Mouse (Mus musculus): ENCODE data around the gene Mms22l. TPM values are rescaled to one million over a fixed set of nuclear protein-coding genes. Genes with fewer than 3 reads are reported as not detected.
A peak's percentile ranks its signal among the peaks of the same experiment; 100 is the strongest.
"Not testable (repeated sequence)": the region's sequence is repeated elsewhere in the genome, so short reads cannot be mapped to it uniquely, and the experiment has no call there.

Mms22l gene
- 1 to 10 TPM; 2.6 to 5.8 (median 3.4) TPM for total RNA-seq (2022)

DNA sequence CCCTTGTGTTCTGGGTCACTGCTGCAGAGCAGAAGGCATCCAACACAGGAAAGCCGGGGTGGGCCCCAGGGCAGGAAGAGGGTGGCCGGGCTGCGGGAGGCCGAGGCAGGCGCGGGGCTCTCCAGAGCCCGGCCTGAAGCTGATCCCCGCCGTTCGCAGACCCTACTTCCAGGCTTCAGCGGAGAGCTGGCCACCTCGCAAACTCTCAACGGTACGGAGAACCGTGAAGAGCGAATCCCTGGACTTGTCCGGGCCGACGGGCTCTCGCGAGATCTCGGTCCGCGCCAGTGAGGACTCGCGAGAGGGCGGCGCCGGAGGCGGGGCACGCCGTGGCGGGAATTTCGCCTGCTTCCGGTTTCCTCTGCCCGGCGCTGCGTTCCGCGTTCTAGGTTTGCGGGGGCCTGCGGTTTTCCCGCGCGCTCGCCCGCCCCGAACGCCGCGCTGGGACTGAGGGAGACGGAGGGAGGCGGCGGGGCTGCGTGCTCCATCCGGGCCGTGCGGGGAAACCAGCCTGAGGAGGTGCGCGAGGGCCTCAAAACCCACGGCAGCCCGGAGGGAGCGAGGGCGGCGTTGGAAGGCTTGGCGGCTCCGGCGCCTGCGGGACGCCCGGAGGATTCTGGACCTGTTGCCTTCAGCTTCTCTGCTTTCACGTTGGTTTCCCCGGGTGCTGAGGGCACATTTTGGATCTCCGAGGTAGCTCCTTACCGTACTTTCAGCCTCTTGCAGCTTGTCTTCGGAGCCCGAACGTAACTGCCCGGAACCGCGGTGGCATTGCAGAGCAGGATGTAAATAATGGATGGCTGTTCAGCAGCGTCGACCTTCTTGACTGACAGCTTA, at the start of gene Mms22l:
Gene Mms22l, plus strand, starts transcription at position 336 of the 837 bp plus-strand sequence.
- DNase-seq = peak; percentile 86

DNA sequence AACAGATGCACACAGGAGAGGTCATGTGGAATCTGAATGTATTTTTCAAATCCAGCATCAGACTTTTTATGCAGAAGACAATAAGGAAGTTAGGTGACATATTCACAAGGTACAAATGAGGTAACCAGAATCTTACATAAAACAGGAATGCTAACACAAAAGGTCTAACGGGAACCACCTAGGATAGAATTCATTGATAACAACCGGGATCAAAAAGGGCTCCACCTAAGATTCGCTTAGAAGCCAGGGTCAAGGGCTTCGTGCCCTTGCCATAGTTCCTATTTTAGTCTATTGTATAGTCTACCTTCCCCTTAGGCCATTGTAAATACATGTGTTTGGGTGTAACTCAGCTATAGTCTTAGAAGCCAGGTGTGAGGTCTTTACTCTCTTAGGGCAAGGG, 12.2 kb upstream of the Mms22l start:
- not testable (repeated sequence) for DNase-seq

DNA sequence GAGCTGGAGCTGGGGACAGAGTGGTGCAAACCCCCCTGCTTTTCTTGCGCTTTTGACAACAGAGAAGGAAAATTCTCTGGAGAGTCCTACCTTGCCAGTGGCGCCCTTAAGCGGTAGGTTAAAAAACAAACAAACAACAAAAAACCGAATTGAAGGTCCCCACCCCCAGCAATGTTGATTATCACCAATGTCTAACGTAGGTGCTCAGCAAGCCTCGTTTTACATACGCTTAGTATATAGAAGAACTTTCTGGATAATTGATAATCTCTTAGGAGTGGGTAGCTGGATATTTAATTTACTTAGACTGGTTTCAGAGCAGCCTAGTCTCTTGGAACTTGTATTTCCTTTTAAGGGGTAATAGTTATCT, 685 bp downstream of the Mms22l start:
- DNase-seq = no peak

DNA sequence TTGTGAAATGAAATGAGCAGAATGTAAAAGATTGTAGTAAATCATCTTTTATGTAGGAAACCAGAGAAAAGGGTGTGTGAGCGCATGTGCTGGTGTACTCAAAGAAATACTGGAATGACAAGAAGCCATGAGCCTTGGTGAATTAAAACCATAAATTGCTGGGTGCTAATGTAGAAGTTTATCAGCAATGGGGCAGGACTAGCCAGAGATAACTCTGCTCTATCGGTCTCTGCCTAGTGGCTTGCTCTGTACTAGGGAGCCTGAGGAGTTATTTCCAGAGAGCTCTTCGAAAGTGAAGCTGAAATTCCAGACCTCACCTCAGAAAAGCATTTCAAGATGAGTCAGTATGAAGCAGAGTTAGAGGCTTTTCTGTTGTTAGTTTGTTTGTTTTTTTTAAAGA, 12.9 kb downstream of the Mms22l start:
- no peak for DNase-seq

DNA sequence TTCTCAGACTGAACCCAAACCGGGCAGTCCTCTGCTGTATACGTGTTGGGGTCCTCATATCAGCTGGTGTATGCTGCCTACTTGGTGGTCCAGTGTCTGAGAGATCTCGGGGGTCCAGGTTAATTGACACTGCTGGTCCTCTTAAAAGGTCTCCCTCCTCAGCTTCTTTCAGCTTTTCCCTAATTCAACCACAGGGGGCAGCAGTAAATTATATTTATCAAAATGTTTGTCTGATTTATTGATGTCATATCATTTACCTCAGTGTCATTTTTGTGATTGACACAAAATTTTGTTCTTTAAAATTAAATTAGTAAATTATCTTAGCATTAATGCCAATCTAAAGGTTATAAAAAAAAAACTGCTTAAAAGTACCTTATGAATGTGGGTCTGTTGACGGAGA, 40.7 kb downstream of the Mms22l start:
- DNase-seq = no peak

DNA sequence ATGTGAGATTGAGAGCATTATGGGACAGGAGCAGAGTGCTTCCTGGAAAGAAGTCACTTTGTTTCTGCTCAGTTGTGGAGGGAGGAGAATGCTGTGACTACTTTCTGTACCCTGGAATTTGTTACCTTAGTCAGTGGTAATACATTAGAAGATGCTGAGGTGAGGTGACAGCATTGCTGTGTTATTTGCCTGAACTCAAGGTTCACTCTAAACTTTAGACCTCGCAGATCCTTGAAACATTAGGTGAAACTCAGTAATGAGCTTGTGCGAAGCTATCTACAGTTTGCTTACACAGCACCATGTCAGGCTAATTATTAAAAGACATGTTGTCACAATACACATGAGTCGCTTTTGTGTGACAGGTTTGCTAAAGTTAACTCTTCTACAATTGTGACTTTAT, 47.2 kb downstream of the Mms22l start:
- no peak for DNase-seq

DNA sequence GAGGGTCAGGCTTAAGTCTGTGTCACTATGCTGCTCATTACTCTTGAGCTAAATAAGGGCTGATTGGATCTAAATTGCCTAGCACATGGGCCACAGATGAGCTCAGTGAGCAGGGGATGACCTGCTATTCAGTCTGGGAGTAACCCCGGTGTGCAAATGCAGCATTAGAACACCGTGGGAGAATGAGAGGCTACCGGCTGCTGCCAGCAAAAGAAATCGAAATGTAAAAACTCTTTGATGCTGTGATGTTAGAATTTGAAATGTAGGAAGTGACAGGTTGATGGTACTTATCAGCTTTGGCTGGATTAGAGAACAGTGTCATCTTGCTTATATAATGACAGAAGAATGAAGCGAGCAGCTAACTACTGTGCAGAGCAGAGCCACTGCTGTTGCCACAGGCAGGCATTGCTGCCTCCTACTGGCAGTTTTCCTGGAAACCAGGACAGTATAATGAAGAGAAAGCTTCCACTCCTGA, 48.5 kb downstream of the Mms22l start:
- no peak for DNase-seq

DNA sequence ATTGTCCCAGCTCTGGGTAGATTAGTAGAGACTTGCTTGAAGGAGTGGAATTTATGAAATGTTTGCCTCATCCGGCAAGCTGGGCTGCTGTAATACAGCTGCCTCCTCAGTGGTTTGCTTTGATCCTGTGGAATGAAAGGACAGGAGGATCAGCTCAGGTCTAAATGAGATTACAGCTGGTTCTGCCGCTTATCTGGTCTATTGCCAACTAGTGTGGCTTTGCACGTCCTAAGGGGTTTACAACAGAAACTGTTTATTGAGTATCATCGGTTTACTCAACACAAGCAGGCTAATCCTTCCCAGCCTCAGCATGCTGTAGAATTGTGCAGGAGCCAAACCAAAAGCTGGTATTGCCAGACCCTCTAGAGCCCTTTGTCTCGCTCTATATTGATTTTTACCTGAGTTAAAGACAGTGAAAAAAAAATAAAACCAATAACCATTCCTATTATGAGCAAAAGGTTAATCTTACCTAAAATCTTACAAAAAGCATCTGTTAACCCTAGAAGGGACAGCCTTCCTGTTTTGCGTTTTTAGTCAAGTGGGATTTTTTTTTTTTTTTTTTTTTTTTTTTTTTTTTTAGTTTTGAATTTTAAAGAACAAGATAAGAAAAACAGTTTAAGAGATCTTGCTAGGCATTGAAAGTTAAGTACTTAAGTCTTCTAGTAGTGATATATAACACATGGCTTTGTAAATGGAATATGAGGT, 60.0 kb downstream of the Mms22l start:
- DNase-seq = no peak

DNA sequence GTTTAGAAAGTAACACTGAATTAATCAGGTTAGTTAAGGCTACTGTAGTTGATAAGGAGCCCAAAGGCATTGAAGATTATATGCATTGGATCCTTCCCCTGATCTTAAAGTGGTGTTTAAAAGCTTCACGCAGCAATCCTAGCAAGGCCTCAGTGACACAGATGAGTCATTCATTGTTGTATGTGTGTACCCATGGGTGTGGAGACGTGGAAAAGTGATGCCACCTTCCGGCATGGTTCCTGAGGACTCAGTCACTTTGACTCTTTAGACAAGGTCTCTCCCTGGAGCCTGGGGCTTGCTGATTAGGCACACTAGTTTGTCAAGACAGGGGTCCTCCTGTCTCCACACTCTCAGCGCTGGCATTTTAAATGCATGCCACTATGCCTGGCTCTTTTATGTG, 60.9 kb downstream of the Mms22l start:
- no peak for DNase-seq

DNA sequence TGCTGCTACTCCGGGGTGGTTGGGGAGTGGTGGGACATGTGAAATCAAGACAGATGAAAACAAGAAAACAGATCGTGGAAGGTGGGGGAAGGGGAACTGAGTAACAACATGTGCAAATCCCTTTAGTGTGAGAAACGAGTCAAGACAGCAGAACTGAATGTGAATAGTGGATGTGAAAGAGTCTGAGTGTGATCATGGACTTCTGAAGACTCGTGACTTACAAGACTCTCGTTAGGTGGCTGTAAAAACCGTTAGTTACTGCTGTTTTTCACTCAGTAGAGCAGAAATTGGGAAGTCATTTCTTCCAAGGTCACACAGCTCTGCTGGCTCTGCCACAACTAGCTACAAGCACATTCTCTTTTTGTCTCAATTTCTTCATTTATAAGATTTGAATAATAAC, 71.8 kb downstream of the Mms22l start:
- no peak for DNase-seq

DNA sequence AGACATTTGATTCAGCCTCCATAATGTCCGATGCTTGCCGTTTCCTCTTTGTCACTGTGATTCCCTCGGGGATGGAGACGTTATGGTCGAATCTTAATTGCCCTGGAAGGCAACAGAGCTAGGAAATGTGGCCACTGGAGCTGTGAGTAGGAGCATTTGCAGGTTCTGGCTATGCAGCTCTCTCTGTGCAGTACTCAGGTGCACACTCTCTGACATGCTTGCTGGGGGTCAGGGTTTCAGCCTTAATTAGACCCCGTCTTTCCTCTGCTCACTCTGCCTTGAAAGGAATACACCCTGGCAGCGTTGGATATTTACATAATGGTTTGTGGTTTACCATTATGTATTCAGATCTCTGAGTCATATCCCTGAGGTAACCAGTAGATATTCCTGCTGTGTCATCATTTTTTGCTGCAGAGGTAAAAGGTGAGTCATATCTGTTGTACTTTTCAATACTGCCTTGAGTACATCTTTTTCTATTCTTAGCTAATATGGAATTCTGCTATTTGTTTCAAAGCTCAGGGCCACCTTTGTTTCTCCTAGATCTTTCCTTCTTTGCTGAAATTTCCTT, 72.8 kb downstream of the Mms22l start:
- no peak for DNase-seq

DNA sequence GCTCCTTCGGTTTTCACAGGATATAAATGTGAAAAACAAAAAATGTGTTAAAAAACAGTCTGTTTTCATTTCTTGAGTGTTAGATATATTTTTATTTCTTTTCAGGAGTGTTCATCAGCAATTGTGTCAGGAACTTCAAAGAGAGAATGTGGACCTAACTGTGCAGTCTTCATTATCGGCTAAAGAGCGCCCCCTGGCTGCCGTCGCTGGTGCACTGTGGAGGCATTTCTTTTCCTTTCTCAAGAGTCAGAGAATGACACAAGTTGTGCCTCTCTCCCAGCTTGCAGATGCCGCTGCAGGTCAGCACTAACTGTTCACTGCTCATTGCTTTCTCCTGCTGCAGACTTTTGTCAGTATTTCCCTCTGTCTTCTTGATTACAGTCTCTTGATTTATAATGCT, 78.0 kb downstream of the Mms22l start:
- DNase-seq = peak; percentile 55

DNA sequence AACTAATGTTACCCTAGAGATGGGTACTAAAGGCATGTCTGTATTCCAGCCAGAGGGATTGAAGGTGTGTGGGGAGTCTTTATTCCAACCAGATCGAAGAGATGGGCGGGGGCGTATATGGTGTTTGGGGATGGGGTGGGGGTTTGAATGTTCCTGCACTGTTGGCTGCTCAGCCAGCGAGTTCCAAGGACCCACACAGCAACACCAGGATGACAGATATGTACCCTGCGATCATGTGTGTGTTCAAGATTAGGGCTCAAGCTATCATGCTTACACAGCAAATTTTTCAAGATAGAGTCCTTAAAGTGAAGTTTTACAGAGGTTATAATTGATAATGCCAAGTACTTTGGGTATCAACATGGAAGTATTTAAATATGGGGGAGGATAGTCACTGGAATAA, 81.3 kb downstream of the Mms22l start:
- no peak for DNase-seq

DNA sequence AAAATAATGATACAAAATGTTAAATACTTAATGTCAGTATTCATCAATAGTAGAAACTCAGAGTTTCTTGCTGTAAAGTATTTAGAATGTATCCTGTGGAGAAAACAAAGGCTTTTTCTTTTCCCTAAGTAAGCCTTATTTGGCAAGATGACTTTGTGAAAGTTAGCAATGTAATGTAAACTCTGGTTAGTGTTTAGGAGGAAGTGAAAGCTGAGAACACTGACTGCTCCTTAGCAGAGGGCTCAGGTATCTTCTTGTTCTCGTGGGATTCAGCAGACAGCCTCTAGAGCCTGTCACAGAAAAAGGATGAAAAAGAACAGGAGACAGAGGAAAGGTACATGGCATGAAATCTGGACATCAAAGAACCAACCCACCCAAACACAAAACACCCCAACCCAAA, 86.0 kb downstream of the Mms22l start:
- no peak for DNase-seq

DNA sequence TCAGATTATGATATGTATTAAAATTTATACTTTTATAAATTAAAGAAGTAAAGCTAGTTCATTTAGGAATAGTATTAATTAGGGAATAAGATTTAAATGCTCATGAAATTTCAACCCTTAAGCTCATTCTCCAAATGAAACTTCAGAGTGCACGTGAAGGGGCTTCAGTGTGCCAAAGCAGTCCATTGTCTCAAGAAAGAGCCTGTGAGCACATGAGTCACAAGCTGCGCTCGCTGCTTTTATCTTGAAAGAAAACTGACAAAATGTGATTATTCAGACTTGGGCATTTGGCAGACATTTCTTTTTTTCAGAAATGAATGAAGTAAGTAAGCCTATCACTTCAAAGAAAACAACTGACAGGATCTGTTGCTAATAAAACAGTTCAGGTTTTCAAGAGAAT, 87.7 kb downstream of the Mms22l start:
- no peak for DNase-seq

DNA sequence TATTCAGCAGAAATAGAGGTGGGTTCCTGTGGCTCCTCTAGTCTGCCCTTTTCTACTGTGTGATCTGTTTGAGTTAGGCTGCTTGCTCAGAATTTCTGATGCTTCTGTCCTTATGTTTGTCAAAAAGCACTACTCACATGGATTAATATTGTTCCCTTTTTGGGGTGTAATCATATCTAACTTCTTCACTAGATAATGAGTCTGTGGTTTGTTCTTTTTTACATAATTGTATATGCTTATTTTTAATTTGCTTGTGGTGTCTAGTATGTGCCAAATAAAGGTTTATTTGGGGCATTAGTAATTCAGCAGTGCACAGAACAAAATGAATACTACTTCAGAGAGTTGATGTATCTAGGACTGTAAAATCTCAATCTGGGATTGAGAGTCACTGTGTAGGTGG, 98.6 kb downstream of the Mms22l start:
- DNase-seq = no peak

DNA sequence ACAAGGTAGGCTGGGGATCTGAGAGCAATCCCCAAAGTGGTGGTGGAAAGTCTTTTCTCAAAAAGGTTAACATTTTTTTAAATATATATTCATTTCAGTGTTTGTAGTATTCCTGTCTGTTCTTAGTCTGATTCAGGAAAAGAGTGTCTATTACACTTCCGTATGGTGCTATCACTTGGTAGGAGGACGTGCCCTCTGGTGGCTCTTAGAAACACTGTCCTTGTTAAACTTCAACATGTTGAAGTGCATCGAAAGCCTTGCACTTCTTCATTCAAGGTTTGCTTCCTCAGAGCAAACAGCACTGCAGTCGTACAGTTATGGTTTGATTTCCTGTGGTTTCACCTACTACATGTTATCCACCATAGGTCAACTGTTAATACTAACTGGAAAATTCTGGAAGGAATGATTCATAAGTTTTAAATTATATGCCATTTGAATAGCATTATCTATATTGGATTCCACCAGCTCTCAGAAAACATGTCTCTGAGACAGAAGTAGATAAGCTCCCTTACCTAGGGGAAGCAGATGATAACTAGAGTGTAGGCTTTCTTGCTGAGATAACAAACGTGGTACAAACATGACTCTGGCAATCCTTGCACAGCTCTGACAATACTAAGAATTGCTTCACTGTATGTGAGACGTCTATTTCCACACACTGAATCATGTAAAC, 100.8 kb downstream of the Mms22l start:
- DNase-seq = no peak

DNA sequence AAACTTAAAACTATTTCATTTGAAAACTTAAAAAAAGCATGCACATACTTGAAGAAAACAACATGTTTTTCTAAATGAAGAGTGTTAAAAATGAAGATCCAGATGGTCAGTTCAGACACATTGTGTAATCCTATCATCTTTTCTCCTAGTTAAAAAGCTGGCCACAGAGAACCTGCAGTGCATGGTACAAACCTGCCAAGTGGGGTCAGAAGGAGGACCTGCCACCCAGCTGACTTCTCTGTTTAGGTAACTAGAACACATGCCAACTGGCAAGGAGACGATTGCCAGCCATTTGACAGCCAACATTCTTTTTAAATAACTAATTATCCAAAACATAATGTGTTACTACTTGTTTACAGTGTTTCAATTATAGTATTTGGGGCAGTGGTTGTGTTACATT, 102.4 kb downstream of the Mms22l start:
- no peak for DNase-seq

DNA sequence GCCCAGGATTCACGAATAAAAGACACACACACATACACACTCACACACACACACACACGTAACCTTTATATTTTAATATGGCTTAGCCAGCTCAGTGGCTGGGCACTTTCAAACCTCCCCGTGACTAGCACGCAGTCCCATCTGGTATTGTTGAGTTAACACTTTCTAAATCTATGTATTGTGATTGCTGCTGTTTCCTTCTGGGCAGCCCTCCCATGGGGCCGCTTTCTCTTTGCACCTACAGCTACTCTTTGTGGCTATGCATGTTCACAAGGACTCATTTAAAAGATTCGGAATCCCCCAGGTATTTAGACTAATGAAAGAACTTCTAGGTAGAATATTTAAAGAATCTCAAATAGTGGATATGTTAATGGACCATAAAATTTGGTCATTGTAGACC, 105.5 kb downstream of the Mms22l start:
- no peak for DNase-seq

DNA sequence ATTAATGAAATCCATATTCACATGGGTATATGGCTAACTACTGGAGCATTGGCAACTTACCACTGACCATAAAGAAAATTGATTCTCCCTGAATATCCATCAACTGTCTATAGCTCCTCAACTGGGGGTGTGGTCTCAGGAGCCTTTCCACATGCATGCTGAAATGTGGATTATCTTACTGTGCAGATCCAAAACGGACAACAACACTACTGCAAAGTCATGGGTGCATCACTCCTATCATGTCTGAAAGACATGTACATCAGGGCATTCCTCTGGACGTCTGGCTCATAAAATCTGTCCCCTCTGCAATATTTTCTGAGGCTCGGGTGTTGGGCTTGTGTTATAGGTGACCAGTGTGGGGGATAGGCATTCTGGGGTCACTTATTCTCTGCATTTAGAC, 112.8 kb downstream of the Mms22l start:
- DNase-seq = no peak

DNA sequence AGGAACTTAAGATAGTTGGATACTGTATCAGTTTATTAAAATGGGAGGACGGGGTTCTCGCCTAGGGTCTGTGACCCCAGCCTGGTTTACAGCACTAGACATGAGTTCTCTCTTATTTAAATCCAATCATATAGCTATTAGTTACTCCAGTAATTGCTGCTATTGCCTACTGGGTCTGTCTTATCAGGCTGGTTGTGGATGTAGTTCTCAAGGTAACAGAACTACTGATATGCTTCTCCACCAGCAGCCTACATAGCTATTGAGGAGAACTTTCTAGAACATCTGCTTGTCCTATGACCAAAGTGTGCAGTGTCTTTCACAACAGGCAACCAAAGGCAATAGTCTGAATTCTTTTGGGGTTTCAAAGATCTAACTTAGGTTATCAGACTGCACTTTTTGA, 113.3 kb downstream of the Mms22l start:
- no peak for DNase-seq

DNA sequence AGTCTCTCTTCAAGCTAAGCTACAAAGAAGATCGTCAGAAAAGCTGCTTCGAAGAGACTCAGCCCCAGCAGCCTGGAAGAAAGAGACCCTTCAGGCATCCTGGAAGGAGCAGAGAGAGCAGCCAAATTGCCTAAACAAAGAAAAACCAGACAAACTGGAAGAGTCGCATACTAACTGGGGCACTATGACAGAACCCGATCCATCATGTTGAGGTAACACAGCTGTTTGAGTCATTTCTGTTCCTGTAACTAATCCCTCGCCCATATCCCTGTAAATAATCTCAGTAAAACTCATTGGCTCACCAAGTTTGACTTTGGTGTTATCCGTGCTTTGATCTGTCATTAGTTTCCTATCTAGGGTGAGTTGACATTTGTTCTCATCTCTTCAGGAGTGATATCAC, 123.8 kb downstream of the Mms22l start:
- DNase-seq = no peak

DNA sequence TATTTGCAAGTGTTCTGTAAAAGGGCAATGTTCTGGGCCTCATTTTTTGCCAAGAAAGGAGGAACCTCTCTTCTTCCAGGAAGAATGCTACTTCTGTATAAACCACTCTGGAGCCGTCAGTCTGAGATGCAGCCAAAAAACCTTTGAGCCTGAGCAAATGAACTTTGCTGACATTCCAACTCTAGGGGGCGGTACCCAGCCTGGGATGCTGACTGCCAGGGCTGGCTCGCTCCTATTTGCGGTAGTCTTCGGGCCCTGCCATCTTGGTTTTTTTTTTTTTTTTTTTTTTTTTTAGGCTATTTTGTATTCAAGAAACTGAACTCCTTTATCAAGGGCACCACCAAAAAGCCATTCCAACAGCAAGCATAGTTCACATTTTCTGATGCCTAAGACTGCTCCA, 124.2 kb downstream of the Mms22l start:
- DNase-seq = no peak

All from adrenal gland, adult 8-10 months (tissue).